Mouse (Mus musculus): ENCODE results near the gene Ints4. TPM values are rescaled to one million over a fixed set of nuclear protein-coding genes. Genes with fewer than 3 reads are reported as not detected.
"Not testable (repeated sequence)": the region's sequence is repeated elsewhere in the genome, so short reads cannot be mapped to it uniquely, and the experiment has no call there.

The Ints4 gene
- polyA plus RNA-seq (2015; fragmentation: Nextera tagmentation; extraction: Ambion mirVana): 37.3 and 40.8 TPM in 2 replicates

- H3K4me3 ChIP-seq (ENCODE audit: low read length): peak within 1 kb of the TSS; percentile 91
- peak; percentile 100 for ATAC-seq (replicated peaks; ENCODE audit: extremely low read depth, insufficient read depth, low FRiP score)
- H3K4me2 ChIP-seq (ENCODE audit: low read depth, low read length): peak within 1 kb of the TSS; percentile 69
- no peaks in the 10 kb centered on the region for H3K27me3 ChIP-seq (ENCODE audit: control insufficient read depth, insufficient read depth, low read length)
- peak within 1 kb of the TSS; percentile 89 for H3K27ac ChIP-seq (ENCODE audit: low read length)
- H3K4me1 ChIP-seq (ENCODE audit: control insufficient read depth, insufficient read depth, low read length): peaks cover 12% of the 10 kb centered on the region
- H3K36me3 ChIP-seq (ENCODE audit: control insufficient read depth, insufficient read depth): peaks cover 12% of the 10 kb centered on the region
- under 1% methylated on average over 24 of the region's 24 CpGs for WGBS
- no peaks in the 10 kb centered on the region for H3K9me3 ChIP-seq (replicated peaks; ENCODE audit: control insufficient read depth, low read length)
- peak within 1 kb of the TSS; percentile 84 for H3K9ac ChIP-seq (ENCODE audit: low read length)
Measured at GRCm38 (mm10) chr7:97480821-97481339, at the start of gene Ints4. TSS of gene Ints4 (plus strand) at chr7:97480956.

- H3K9ac ChIP-seq (ENCODE audit: low read length); H3K4me2 ChIP-seq (ENCODE audit: low read depth, low read length); H3K4me1 ChIP-seq (ENCODE audit: control insufficient read depth, insufficient read depth, low read length); H3K36me3 ChIP-seq (ENCODE audit: control insufficient read depth, insufficient read depth); H3K27ac ChIP-seq (ENCODE audit: low read length); ATAC-seq (replicated peaks; ENCODE audit: extremely low read depth, insufficient read depth, low FRiP score); H3K9me3 ChIP-seq (replicated peaks; ENCODE audit: control insufficient read depth, low read length); H3K27me3 ChIP-seq (ENCODE audit: control insufficient read depth, insufficient read depth, low read length); H3K4me3 ChIP-seq (ENCODE audit: low read length): not testable (repeated sequence)
- WGBS: 40% methylated on average over 3 of the region's 3 CpGs
Measured at GRCm38 (mm10) chr7:97433517-97433916, 47.2 kb upstream of the Ints4 start.

DNA sequence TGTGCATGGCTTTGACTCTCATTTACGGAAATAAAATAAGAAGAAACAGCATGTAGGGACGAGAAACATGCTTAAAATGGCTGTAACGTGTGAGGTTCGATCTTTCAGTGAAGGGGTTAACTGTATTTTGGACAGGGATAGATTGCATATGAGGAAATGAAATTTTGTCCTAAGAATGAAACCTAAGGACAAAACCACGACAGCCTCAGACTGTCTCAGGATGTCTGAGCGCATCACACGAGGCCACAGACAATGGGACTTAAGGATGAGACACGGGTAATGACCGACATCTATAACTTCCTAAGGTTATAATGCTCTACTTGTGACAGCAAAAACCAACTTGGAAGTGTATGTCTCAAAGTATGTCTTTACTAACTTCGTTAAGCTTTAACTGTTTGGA lies 46.2 kb upstream of the Ints4 start:
- 77% methylated on average over 10 of the region's 10 CpGs for WGBS
- Histone ChIP-seq H3K9me3 (replicated peaks; ENCODE audit: control insufficient read depth, low read length) (no peaks in the 10 kb centered on the region), H3K27me3 (ENCODE audit: control insufficient read depth, insufficient read depth, low read length) (no peaks in the 10 kb centered on the region), H3K36me3 (ENCODE audit: control insufficient read depth, insufficient read depth) (no peaks in the 10 kb centered on the region), H3K27ac (ENCODE audit: low read length) (no peak overlapping the region), H3K9ac (ENCODE audit: low read length) (no peak overlapping the region), H3K4me3 (ENCODE audit: low read length) (no peak overlapping the region), H3K4me1 (ENCODE audit: control insufficient read depth, insufficient read depth, low read length) (peaks cover 5% of the 10 kb centered on the region; the same call in 1 of the 2 replicates), H3K4me2 (ENCODE audit: low read depth, low read length) (no peak overlapping the region)
- no peak for ATAC-seq (replicated peaks; ENCODE audit: extremely low read depth, insufficient read depth, low FRiP score)

- H3K4me3 ChIP-seq (ENCODE audit: low read length): no peak overlapping the region
- H3K27ac ChIP-seq (ENCODE audit: low read length): no peak overlapping the region
- H3K4me1 ChIP-seq (ENCODE audit: control insufficient read depth, insufficient read depth, low read length): no peaks in the 10 kb centered on the region
- ATAC-seq (replicated peaks; ENCODE audit: extremely low read depth, insufficient read depth, low FRiP score): no peak
- H3K9ac ChIP-seq (ENCODE audit: low read length): no peak overlapping the region
- no peaks in the 10 kb centered on the region for H3K27me3 ChIP-seq (ENCODE audit: control insufficient read depth, insufficient read depth, low read length)
- no peaks in the 10 kb centered on the region for H3K36me3 ChIP-seq (ENCODE audit: control insufficient read depth, insufficient read depth)
- no peak overlapping the region for H3K4me2 ChIP-seq (ENCODE audit: low read depth, low read length)
- H3K9me3 ChIP-seq (replicated peaks; ENCODE audit: control insufficient read depth, low read length): peaks cover 3% of the 10 kb centered on the region
Measured at GRCm38 (mm10) chr7:97438986-97439385, 41.8 kb upstream of the Ints4 start.

DNA sequence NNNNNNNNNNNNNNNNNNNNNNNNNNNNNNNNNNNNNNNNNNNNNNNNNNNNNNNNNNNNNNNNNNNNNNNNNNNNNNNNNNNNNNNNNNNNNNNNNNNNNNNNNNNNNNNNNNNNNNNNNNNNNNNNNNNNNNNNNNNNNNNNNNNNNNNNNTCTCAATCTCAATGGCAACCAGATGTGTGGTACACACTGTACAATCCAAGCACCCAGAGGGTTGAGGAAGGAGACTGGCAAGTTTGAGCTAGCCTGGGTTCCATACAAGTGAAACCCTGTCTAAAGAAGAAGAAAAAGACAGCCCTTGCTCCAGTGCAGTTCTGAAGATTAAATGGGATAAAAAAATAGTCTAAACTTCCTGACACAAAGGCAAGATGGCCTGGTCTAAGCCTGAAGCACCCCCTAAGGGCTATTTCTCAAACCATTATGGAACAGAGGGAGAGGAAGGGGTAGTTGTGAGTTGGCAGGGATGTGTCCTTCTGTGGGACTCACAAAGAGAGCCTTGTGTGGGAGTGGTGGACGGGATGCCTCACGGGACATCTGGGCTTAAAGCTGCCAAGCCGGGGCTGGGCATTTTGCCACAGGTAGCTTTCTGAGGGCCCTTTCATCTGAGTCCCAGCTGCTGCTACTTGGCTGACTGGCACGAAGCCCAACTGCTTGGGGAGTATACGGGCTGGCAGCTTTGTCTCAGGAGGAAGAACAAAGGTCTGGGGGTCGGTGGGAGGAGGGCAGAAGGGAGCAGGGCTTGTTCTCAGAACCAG lies 34.4 kb upstream of the Ints4 start:
- 4% methylated on average over 6 of the region's 6 CpGs for WGBS
- ATAC-seq (replicated peaks; ENCODE audit: extremely low read depth, insufficient read depth, low FRiP score): peak; percentile 87
- peak overlapping the region; percentile 83 for H3K27ac ChIP-seq (ENCODE audit: low read length)
- peak overlapping the region; percentile 49 for H3K9ac ChIP-seq (ENCODE audit: low read length)
- no peaks in the 10 kb centered on the region for H3K36me3 ChIP-seq (ENCODE audit: control insufficient read depth, insufficient read depth)
- peaks cover 7% of the 10 kb centered on the region for H3K9me3 ChIP-seq (replicated peaks; ENCODE audit: control insufficient read depth, low read length)
- no peak overlapping the region for H3K4me2 ChIP-seq (ENCODE audit: low read depth, low read length)
- H3K27me3 ChIP-seq (ENCODE audit: control insufficient read depth, insufficient read depth, low read length): no peaks in the 10 kb centered on the region
- H3K4me1 ChIP-seq (ENCODE audit: control insufficient read depth, insufficient read depth, low read length): peaks cover 15% of the 10 kb centered on the region
- H3K4me3 ChIP-seq (ENCODE audit: low read length): no peak overlapping the region

DNA sequence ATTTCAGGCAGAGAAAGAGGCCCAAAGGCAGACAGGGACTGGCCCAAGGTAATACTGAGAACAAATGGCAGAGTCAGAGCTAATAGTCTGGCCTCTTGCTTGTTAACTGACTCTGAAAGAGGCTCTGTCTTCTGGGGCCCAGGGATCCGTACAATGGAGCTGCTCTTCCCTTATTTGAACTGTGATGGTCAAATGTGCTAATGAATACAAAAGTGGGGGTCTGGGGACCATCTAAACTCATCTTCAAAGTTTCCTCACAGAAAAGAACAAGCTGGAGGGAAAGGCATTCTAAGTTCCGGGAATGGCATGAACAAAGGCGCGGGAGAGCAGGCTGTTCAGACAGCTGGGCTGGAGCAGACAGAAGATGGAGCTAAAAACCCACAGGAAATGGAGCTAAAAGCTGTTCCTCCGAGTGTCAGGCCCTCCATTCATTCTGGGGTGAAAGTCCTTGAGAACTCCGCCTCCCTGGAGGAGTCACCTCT lies 33.7 kb upstream of the Ints4 start:
- WGBS: 54% methylated on average over 6 of the region's 6 CpGs
- H3K27ac ChIP-seq (ENCODE audit: low read length): peak overlapping the region; percentile 83

DNA sequence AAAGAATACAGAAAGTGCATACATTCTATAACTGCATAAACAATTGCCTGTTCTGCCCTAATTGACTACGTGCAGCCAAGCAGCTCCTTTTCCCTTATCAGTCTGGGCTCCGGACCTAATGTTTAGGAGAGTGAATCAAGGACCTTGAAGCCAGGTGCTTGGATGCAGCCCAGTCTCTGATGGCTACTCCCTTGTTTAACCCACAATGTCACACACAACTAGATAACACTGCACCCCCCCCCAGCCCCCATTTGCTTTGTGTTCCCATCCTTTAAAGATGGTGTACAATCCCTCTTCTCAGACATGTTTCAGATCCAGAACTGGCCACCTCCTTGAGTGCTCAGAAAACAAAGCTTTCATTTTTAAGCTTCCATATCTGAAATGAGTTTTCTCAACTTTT lies 29.7 kb upstream of the Ints4 start, which contains the start of gene Kctd14:
Kctd14 (plus strand) TSS at position 301 of the 400 bp plus-strand sequence.
- 55% methylated on average over 2 of the region's 2 CpGs for WGBS
- not testable (repeated sequence) for H3K27me3 ChIP-seq (ENCODE audit: control insufficient read depth, insufficient read depth, low read length); H3K9me3 ChIP-seq (replicated peaks; ENCODE audit: control insufficient read depth, low read length); H3K36me3 ChIP-seq (ENCODE audit: control insufficient read depth, insufficient read depth); H3K4me3 ChIP-seq (ENCODE audit: low read length); ATAC-seq (replicated peaks; ENCODE audit: extremely low read depth, insufficient read depth, low FRiP score); H3K9ac ChIP-seq (ENCODE audit: low read length); H3K27ac ChIP-seq (ENCODE audit: low read length)
- peaks cover 18% of the 10 kb centered on the region for H3K4me1 ChIP-seq (ENCODE audit: control insufficient read depth, insufficient read depth, low read length)
- peak within 1 kb of the TSS; percentile 19; the same call in 1 of the 2 replicates for H3K4me2 ChIP-seq (ENCODE audit: low read depth, low read length)

More for the DNA sequence above, 33.7 kb upstream of the Ints4 start:
- no peak overlapping the region for H3K4me3 ChIP-seq (ENCODE audit: low read length)
- no peaks in the 10 kb centered on the region for H3K36me3 ChIP-seq (ENCODE audit: control insufficient read depth, insufficient read depth)
- H3K4me1 ChIP-seq (ENCODE audit: control insufficient read depth, insufficient read depth, low read length): peaks cover 15% of the 10 kb centered on the region
- 0 out of 2 replicates have a peak, but pooled peaks have one; percentile 14 for ATAC-seq (replicated peaks; ENCODE audit: extremely low read depth, insufficient read depth, low FRiP score)
- no peaks in the 10 kb centered on the region for H3K27me3 ChIP-seq (ENCODE audit: control insufficient read depth, insufficient read depth, low read length)
- peaks cover 6% of the 10 kb centered on the region for H3K9me3 ChIP-seq (replicated peaks; ENCODE audit: control insufficient read depth, low read length)
- H3K4me2 ChIP-seq (ENCODE audit: low read depth, low read length): no peak overlapping the region
- peak overlapping the region; percentile 49 for H3K9ac ChIP-seq (ENCODE audit: low read length)

DNA sequence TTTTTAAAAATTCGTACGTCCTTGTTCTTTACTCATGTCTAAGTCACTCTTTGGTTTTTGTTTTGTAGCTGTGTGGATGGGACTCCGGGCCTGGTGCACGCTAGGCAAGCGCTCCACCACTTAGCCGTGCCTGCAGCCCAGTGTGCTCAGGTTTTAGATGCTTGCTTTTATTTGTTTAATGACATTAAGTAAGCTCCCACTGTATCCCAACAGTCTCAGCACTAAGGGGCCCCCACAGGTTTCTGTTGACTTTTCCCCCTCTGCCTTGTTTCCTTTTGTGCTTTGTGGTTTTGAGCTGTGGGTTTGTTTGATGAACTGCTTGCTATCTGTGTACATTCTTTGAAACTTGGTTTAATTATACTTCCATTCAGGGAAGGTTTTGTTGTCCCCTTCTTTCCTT lies 28.6 kb upstream of the Ints4 start:
- H3K4me2 ChIP-seq (ENCODE audit: low read depth, low read length): peak overlapping the region; percentile 87; the same call in 1 of the 2 replicates
- no peak overlapping the region for H3K4me3 ChIP-seq (ENCODE audit: low read length)
- H3K27me3 ChIP-seq (ENCODE audit: control insufficient read depth, insufficient read depth, low read length): no peaks in the 10 kb centered on the region
- no peak for ATAC-seq (replicated peaks; ENCODE audit: extremely low read depth, insufficient read depth, low FRiP score)
- H3K36me3 ChIP-seq (ENCODE audit: control insufficient read depth, insufficient read depth): no peaks in the 10 kb centered on the region
- H3K27ac ChIP-seq (ENCODE audit: low read length): no peak overlapping the region
- peaks cover 6% of the 10 kb centered on the region for H3K4me1 ChIP-seq (ENCODE audit: control insufficient read depth, insufficient read depth, low read length)
- H3K9ac ChIP-seq (ENCODE audit: low read length): no peak overlapping the region
- 80% methylated on average over 6 of the region's 6 CpGs for WGBS
- peaks cover 6% of the 10 kb centered on the region for H3K9me3 ChIP-seq (replicated peaks; ENCODE audit: control insufficient read depth, low read length)

Measured in heart, embryonic 16.5 days (tissue).